Mouse (Mus musculus) skeletal muscle tissue, adult 2 months (tissue): ENCODE measurements at regions not wholly inside any gene's neighbourhood (a gene's known extent, or its start where the extent isn't known, plus 50 kb on each side); places are given as distances from the start of the nearest gene placed in this dataset.

Source experiments
- DNase-seq: peaks from one replicate; pipeline ENCODE4 v3.0.0-alpha.2; 2012; ENCODE audit warnings: low read depth, low spot score

DNA sequence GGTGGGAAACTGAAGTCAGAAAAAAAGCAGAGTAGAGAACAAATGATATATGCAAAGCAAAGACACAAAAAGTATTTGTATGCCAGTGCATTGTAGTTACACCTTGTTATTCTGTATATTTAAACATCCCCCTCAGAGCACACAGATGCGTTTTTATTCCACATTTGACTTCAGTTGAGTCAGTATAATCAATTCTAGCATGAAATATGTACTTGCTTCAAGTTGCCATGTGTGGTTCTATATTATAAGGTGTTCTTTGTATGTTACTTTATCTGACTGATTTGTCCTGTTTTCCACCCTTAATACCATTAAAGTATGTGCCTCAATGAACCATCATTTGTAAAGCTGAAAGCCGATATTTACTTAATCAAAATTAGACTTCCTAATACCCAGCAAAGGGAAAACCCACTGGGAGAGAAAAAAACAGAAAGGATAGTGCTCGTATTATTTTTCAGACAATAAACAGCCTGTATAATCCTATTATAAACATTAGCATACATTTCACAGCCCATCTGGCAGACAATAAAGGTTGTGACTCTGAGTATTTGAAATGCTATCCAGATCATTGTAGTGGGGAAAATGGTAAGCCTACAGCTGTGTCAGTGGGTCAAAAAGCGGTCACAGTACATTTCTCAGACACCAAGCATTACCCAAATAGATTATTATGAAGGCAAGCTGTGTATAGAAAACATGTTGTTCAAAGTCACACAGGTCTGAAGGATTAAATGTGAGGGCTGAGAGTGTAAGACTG lies 189.1 kb upstream of the Bmp2 start:
- no peak for DNase-seq

DNA sequence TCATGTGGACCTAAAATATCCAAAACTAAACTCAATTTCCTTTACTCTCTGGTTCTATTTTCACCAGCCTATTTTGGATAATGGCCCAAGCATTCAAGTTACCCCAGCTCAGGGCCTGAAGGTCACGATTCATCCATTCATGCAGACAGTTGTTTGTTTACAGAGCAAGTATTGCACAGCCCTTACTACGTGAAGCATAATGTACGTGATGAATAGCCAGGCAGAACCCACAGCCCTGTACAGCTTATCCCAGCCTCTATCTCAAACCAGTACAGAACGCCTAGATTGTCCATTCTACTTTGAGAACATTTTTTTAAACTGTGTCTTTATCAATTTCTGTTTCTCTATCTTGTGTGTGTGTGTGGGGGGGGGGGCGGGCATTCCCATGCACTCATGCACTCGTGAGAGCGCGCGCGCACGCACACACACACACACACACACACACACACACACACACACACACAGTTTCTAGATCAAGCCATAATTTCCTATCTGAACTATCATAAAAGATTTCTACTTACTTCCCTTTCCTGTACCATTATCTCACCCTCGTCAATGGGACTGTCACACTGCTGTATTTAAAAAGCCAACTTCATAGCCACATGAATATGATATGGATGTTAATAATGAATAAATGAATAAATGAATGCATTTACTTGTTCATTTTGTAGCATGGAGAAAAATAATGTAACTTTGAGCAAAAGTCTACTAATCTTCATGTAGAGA lies 180.3 kb upstream of the Bmp2 start:
- DNase-seq: no peak

DNA sequence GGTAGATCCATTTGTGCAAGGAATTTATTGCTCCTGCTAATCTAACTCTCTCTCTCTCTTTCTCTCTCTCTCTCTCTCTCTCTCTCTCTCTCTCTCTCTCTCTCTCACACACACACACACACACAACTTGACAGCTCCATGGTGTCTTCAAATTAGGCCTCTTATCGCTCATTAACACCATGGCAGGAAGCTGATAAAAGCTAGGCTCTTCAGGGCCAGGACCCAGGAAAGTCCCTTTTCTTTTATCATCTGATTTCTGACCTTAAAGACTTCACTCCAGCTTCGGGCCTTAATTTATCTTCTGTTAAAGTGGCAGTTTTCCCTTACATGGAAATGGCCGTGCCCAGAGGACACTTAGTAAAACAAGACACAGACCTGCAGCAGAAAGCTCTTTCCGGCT lies 178.4 kb upstream of the Bmp2 start:
- no peak for DNase-seq

DNA sequence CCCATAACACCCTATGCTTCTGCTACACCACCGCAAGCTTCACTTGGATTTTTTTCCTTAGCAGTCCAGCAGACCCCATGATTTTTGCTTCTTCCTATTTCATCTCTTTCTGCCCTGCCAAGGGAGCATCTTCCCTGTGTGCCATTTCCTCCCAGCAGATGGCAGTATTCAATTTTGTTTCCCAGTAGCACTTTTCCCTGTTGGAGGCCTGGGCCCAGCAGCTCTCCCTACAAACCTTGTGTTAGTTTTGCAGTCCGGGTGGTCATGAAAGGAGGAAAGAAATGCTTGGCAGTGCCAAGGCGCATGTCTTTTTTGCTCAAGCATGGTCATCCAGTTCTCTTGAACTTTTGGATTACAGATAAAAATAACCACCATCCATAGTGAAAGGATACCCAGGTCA lies 170.9 kb upstream of the Bmp2 start:
- peak; percentile 4 for DNase-seq

GRCm38 (mm10) chr2:133383135-133383920 lies 168.6 kb upstream of the Bmp2 start:
- DNase-seq: no peak

- DNase-seq: no peak
Observed at GRCm38 (mm10) chr2:133385297-133385696, 166.7 kb upstream of the Bmp2 start.

DNA sequence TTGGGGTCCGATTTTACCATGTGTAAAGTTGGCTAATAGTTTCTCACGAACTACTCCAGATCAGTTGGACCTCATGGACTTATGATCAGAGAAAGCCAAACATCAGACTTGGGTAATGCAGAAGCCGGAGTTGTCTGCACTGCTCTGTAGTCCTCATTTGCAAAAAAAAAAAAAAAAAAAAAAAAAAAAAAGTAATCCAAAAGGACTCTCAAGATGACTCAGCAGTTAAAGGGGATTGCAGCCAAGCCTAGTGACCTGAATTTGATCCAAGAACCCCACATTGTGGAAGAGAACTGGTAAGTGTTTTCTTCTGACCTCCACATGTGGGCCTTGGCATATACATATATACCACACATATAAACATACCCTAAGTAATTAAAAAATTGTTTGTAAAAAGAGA lies 164.6 kb upstream of the Bmp2 start:
- DNase-seq: no peak

- DNase-seq: peak; percentile 4
Observed at GRCm38 (mm10) chr2:133392298-133392697, 159.7 kb upstream of the Bmp2 start.

- no peak for DNase-seq
Observed at GRCm38 (mm10) chr2:133397566-133397965, 154.4 kb upstream of the Bmp2 start.

- DNase-seq: no peak
Observed at GRCm38 (mm10) chr2:133399059-133399690, 152.8 kb upstream of the Bmp2 start.

- no peak for DNase-seq
Observed at GRCm38 (mm10) chr2:133400963-133401362, 151.0 kb upstream of the Bmp2 start.

GRCm38 (mm10) chr2:133416990-133417581 lies 134.9 kb upstream of the Bmp2 start:
- DNase-seq: no peak

DNA sequence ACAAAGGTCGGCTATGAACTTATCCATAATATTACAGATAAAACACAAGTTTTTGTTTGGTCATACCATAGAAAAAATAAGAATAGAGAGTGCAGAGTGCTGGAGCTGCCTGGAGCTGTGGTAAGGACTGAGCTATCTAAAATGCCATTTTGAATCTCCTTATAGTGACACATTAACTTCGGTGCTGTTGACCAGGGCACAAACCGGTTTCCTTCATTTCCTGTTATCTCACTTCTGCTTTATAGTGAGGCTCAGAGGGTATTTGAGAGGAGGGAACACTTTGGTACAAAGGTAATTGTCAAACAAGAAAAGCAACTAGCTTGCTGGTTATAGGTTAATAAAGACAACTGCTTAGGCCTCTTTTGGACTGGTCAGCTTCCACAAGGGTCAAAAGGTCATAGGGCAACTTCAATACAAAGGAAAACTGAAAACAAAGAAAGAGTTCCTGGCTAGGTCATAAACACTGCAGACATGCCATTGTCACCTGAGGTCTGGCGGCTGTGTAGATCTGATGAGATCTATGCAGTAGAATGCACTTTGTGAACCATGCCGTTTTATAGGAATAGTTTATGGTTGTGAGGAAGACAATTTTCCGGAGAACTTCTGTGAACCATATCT lies 132.2 kb upstream of the Bmp2 start:
- DNase-seq: no peak

- no peak for DNase-seq
Observed at GRCm38 (mm10) chr2:133425538-133425937, 126.4 kb upstream of the Bmp2 start.

GRCm38 (mm10) chr2:133427039-133427438 lies 124.9 kb upstream of the Bmp2 start:
- DNase-seq: no peak

DNA sequence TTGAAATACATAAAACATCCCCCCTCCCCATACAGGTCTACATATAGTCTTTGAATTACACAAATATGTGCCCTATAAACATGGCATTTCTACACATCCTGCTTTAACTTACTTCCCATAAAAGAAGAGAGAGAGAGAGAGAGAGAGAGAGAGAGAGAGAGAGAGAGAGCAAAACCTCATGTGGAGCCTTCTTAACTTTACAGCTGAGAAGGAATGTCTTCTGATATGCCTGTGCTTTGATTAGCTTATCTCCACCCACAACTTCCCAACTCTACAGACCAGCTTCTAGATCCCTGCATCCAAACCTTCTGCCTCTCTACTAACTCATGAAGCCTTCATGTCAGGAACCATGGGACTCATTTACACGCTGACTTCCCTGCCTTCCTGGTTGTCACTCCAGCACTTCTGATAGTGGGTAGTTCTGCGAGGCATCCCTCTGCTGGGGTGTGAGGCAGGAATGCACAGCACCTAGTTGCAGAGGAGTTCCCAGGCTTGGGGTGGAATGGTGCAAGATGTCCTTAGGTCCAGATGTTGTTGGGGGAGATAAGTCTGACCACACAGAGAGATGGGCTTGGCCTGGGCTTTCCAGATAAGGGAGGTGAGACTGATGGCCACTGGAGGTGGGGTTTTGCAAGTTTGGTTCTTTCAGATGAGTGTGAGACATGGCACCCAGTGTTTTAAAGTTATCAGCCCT lies 122.4 kb upstream of the Bmp2 start:
- no peak for DNase-seq

DNA sequence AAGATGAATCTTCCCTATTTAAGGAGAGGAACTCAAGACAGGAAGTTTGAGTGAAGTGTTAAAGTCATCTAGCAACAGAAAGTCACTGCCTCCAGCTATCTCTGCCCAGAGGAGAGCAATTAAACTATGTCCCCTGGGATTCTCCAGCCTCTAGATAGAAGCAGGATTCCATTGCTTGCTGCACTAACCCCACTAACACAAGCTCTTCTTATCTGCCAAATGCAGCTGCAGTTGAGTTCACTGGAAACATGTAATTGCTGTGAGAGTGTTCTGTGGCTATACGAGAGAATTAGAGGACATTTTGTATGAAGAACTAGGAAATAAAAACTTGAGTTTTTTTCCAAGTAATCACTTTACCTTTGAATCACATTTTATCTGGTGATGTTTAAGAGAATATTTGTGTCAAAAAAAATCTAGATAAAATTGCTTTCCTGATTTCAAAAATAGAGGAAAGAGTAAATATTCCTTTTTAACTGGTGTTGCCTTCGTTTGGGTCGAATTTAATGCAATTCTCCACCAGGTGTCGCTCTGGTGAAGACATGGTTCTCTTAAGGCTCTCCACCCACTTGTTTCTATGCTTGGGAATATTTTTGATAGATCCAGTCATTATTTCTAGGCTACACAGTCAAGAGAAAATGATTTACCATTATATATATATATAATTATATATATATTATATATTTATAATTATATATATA lies 121.1 kb upstream of the Bmp2 start:
- peak; percentile 36 for DNase-seq

- DNase-seq: no peak
Observed at GRCm38 (mm10) chr2:133432141-133432813, 119.7 kb upstream of the Bmp2 start.
